Mouse (Mus musculus) adrenal gland, postnatal 4 days (tissue): ENCODE results near the gene Rasl10a. TPM values are rescaled to one million over a fixed set of nuclear protein-coding genes. Genes with fewer than 3 reads are reported as not detected.
A peak's percentile ranks its signal among the peaks of the same experiment; 100 is the strongest.
"Not testable (repeated sequence)": the region's sequence is repeated elsewhere in the genome, so short reads cannot be mapped to it uniquely, and the experiment has no call there.

Experiments
- DNase-seq, 2 experiments: peaks; one replicate each; pipeline ENCODE4 v3.0.0; 2021 to 2022; ENCODE audit warnings: low spot score in 2 of 2, mixed read lengths in 2 of 2
- total RNA-seq, 2 experiments: library from RNA; stranded (reverse); gene quantifications; 2 replicates each; pipeline ENCODE4 v1.2.3; 2021

The Rasl10a gene
- total RNA-seq, 2 experiments from 2014 or later, result 0.65 to 1.2 TPM

DNA sequence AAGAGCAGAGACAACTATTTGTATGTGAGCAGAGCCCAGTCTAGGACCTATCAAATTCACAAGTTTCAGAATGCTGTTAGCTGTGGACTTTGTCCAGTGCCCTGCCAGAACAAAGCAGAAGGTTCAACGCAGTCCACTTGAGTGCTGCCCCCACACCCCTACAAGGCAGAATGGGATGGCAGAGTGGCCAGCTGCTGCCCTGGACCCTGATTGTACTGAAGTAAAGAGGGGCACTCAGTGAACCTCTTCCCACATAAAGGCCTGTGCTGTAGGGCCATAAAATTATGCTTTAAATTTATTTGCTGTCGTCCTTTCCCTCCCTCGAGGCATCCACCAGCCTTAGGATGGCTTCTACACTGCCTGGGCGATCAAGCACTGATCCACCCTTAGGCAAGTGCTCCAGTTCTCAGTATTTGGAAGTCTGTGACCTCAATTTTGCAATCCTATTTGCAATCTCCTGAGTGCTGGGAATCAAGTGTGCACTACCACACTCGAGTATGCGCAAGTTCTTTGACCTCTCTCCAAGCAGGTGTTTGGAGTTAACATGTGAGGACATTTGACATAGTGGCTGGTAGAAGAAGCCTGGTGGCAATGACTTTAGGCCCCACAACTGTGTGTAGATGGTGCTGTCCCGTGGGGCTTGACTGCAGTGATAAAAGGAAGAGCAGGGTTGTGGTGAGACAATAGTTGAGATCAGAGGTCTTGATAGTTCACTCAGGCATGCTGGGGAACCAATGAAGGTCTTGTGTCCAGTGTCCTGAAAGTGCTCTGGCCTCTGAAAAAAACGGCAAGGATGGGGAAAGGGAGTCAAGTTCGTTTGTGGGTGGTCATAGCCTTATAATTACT is 10.4 kb downstream of the Rasl10a start:
- DNase-seq, result no peak

- DNase-seq, result no peak
These were observed 17.0 kb downstream of the Rasl10a start for GRCm38 (mm10) chr11:5074882-5075281.

DNA sequence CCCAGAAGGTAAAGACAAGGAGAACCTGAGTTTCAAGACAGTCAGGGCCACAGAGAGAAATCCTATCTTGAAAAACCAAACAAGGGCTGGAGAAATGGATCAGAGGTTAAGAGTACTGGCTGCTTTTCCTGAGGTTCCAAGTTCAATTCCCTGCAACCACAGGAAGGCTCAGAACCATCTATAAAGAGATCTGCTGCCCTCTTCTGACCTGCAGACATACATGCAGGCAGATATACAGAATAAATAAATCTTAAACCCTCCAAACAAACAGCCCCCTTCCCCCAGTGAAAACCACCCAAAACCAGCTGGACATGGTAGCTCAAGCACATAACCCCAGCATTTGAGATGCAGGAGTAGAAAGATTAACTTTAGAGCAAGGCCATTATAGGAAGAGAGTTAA is 17.8 kb downstream of the Rasl10a start:
- no peak for DNase-seq

DNA sequence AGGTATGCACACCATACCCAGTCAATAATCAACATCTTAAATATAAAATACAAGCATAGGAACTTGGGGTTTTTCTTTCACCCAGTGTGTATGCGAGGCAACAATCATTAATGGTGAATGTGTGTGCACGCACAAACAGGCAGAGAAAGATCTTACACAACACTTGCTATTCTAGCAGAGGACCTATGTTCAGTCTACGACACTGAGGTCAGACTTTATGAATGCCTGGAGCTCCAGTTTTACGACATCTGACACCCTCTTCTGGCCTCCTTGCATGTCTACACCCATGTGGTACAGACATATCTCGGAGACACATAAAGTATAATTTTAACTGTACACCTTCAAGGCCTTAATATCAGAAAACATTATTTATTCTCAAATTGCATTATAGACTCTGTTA is 18.9 kb downstream of the Rasl10a start:
- DNase-seq, result not testable (repeated sequence)

DNA sequence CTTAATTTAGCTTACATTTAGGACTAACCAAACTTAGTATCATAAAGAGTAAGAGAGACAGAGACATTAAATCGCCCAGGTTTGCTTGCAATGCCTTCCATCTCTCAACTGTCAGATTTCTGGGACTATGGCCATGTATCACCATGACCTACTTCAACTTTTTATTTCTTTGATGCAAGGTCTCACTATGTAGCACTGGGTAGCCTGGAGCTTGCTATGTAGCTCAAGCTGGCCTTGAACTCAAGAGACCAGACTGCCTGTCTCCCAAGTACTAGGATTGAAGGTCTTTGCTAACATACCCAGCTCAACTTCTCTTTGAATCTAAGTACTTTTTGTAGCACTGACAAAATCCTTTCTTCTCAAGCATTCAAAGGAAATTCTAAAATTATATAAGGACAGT is 31.2 kb downstream of the Rasl10a start:
- DNase-seq, result no peak

- no peak for DNase-seq
These were observed 33.8 kb downstream of the Rasl10a start for GRCm38 (mm10) chr11:5091706-5092105.

DNA sequence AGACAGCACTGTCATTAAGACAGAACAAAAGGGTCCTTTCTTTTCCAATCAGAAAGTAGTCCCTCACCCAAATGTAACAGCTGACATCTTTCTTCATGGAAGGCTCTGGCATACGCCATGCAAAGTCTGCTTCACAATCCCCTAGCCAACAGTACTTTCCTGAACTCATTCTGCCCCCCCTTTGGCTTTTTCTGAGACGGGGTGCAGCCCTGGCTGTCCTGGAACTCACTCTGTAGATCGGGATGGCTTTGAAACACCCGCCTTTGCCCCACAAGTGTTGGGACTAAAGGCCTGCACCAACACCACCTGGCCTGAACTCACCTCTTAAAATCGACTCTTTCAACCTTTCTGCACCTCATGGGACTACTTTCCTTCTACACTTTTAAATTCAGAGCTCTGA is 37.9 kb downstream of the Rasl10a start:
- DNase-seq, result no peak

DNA sequence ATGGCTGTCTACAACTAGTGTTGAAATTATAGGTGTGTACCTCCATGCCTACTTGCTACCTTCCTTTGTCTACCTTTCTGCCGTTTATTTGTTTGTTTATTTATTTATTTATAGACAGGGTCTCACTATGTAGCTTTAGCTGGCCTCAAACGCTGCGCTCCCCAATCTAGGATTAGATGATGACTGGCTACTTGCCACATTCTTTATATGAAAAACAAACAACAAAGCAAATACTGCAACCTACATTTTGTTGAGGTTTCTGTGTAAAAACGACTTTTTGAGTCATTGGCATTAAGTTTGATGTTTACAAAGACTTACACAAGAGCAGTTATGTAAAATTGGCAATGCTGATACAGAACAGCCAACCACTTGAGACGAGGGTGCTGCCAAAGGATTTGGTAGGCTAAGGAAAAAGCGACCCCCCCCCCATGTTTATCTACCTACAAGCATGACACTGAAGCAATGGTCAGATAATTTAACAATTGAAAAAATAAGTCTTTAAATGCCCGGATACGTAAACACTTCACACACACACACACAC is 38.6 kb downstream of the Rasl10a start:
- DNase-seq, result no peak

DNA sequence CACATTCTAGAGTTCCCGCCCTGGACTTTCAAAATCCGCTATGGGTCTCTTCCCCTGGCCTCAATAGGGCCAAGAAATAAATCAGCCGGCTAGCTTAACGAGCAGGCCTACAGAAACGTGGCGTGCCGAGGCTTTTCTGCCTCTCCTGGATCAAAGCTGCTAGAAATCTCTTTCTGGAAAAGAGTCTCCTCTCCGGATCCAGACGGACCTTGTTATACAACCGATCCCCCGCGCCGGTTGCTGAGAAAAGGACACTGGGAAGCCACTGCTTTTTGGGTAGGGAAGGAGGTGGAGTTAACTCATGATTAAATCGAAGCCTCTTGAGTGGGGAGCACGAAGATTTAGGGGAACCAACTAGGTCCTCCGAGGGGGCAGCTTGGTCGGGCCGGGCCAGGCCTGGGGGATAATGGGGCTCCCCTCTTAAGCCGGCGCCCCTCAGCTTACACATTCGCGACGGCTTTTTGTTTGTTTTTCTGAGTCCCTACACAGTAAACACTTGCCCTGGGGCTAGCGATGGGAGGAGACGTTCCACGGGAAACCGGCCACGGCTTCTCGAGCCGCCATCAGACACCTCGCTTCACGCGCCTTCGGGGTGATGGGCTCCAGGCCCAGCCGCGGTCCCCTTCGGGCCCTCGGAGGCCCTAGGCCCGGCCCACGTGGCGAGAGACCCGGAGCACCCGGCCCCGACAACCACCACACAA is 40.3 kb downstream of the Rasl10a start:
- no peak for DNase-seq

DNA sequence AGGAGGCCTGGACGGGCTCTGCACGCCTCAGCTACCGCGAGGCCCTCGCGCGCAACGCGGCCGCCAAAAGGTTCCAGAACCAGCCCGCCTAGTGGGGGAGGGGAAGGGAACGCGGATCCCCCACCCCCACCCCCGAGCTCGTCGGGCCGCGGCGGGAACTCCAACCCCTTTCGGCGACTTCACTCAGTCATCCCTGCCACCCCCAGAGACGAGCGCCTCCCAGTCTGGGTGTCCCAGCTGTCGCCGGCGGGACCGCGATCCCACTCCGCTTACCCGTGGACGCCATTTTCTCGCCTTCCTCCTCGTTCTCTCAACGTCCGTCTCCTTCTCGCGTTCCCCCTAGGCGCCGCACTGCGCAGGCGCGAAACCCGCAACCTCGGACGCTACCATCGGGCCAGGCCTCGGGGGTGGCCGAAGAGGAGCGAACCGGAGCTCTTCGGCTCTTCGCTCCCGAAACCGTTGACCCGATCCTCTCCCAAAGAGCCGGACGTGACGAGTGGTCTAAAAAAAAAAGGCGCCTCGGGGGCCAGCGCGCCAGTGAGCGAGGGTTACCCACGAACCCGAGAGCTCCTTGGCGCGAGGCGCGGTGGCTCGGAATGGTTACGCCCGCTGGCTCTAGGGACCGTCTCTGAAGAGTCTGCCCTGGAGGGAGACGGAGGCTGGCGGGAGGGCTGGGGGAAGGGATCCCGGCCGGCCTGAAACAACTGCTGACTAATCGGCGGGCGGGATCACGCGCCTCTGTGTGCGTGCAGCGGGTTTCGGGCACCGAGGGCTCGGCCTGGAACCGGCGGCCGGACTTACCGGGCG is 41.0 kb downstream of the Rasl10a start, which contains the start of the genes Rhbdd3 and Ewsr1:
Gene Rhbdd3, plus strand, starts transcription at position 191 of the 807 bp plus-strand sequence.
Gene Ewsr1, minus strand, starts transcription at position 531 of the 807 bp plus-strand sequence.
- DNase-seq, result peak; percentile 98 to 99

DNA sequence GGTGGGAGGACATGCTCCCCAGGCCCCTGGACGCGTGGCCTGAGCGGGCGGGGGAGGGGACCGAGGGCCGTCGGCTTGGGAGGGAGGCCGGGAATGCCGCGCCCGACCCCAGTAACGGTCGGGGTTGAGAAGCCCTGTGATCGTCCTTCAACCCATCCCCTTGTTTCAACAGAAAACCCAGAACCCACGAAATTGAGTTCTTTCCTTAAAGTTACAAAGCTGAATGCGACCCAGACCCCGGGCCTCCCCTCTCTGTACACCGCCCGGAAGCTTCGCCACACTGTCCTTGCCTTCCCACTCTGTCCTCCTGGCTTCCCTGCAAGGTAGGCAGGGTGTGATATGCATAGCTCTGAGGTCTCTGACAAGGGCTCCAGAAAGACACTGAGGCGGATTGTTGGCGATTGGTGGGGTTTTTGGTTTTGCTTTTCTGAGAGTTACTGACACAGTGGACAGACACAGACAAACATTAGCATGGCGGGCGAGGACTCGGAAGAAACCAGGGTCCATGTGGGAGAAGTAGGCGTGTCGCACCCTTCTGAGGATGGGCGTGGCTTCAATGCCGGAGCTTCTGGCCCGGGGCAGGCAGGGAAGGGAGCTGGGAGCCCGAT is 41.8 kb downstream of the Rasl10a start:
- peak; percentile 44 to 76 for DNase-seq

DNA sequence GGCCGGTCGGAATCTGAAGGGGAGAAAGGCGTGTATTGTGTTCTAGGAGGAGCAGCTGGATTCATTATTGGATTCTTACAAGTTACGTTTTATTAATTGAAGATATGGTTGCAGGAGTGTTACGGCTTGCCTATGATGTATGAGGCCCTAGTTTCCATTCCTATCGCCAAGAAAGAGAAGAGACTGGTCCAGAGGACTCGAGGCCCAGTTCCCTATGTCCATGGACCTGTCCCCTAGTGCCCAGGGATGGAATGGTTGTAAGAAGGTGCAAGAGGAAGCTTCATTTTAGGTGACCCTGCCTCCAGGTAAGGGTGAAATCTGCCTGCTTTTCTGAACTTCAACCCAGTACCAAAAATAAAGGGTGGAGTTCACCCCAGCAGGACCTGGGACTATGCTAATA is 42.4 kb downstream of the Rasl10a start:
- no peak for DNase-seq

DNA sequence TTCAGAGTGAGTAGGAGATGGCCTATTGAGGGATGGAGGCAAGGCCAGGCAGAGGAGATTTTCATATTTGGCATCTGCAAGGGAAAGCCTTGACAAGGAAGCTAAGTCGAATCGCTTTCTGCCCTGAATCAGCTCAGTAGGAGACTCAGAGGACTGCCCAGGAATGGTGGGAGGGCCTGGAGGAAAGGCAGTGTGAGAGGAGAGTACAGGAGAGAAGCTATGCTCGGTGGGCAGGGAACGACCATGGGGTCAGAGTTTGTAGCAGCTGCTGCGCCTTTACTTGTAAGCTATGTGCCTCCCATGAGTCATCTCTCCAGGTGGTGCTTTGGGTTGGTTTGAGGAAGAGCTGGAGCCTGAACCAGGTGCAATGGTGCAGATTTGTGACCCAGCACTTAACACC is 42.9 kb downstream of the Rasl10a start:
- DNase-seq, result no peak

DNA sequence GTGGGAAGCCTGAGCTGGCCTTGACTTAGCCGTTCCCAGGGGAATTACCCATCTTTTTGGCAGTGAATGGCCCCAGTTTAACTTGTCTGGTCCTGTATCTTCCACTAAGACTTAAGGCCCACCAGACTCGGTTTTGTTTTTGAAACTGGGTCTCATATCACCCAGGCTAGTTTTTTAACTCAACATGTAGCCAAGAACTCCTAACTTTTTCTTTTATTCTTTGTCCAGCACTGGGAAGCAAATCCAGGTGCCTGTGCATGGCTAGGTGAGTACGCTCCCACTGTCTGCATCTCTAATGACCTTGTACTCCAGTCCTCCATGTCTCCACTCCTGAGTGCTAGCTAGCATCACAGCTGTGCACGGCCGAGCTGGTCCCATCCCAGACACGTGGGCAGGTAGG is 43.7 kb downstream of the Rasl10a start:
- DNase-seq, result no peak

GRCm38 (mm10) chr11:5102384-5102783 is 44.5 kb downstream of the Rasl10a start:
- no peak for DNase-seq

DNA sequence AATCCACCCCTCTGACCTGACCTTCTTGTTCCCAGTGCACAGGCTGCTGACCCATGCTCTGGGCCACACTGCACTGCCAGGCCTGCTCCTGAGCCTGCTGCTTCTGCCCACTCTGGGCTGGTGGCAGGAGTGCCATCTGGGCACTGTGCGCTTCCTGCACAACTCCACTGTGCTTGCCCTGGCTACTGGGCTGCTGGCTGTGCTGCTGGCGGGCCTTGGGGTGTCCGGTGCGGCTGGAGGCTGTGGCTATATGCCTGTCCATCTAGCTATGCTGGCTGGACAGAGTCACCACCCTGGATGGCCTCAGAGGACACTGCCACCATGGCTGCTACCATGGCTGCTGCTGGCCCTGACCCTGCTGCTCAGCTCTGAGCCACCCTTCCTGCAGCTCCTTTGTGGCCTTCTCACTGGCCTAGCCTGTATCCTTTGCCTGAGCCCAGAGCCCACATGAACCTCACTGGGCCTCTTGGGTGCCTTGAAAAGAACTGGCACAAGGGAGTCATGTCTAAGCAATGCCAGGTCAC is 46.1 kb downstream of the Rasl10a start:
- DNase-seq, result no peak

DNA sequence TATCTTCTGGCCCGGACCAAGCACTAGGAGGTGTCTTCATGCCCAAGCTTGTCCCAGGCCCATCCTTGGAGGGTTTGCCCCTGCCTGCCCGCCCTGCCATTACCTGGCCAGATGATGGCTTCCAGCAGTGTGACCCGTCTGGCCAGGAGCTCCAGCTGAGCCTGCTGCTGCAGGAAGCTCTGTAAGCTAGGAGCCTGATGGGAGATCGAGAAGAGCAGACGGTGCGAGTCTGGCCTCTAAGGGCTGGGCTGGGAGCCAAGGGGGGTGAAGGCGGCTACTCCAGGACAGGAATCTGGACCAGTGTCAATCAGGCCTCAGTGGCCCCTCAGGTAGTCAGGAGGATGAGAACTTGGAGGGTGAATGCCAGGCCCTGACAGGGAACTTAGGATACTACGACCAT is 51.5 kb downstream of the Rasl10a start:
- DNase-seq, result no peak
